Mouse (Mus musculus): ENCODE results near the gene Dcp1a. TPM values are rescaled to one million over a fixed set of nuclear protein-coding genes. Genes with fewer than 3 reads are reported as not detected.

Dcp1a gene
- polyA plus RNA-seq, 1 experiment from 2014 or later = 5.2 TPM

- Histone ChIP-seq H3K27ac (replicated peaks) (no peak overlapping the region), H3K9ac (ENCODE audit: low read length) (no peak overlapping the region), H3K36me3 (ENCODE audit: control insufficient read depth, insufficient read depth, low read length) (no peaks in the 10 kb centered on the region), H3K4me1 (replicated peaks; ENCODE audit: control insufficient read depth, insufficient read depth) (no peaks in the 10 kb centered on the region), H3K27me3 (ENCODE audit: control insufficient read depth, insufficient read depth, low read length) (no peaks in the 10 kb centered on the region), H3K9me3 (ENCODE audit: control insufficient read depth, low read length) (no peaks in the 10 kb centered on the region), H3K4me2 (replicated peaks; ENCODE audit: low read depth) (no peak overlapping the region), H3K4me3 (ENCODE audit: low read depth, low read length) (no peak overlapping the region)
- ATAC-seq (ENCODE audit: low FRiP score, low TSS enrichment) (no peak), DNase-seq (ENCODE audit: low spot score) (no peak)
- WGBS = 53% methylated on average over 5 of the region's 5 CpGs
- TF ChIP-seq EP300 (optimal IDR thresholded peaks at IDR 0.05) = no peak
- no peak for TF ChIP-seq CTCF (IDR thresholded peaks at IDR 0.05; ENCODE audit: low read depth)
Observed at GRCm38 (mm10) chr14:30473605-30474004, 5.7 kb upstream of the Dcp1a start.

GRCm38 (mm10) chr14:30474416-30474815, 4.9 kb upstream of the Dcp1a start:
- TF ChIP-seq CTCF (IDR thresholded peaks at IDR 0.05; ENCODE audit: low read depth) = no peak
- TF ChIP-seq EP300 (optimal IDR thresholded peaks at IDR 0.05) = no peak
- H3K4me3 ChIP-seq (ENCODE audit: low read depth, low read length) = no peak overlapping the region
- no peak overlapping the region for H3K9ac ChIP-seq (ENCODE audit: low read length)
- H3K4me2 ChIP-seq (replicated peaks; ENCODE audit: low read depth) = no peak overlapping the region
- ATAC-seq (ENCODE audit: low FRiP score, low TSS enrichment) (no peak), DNase-seq (ENCODE audit: low spot score) (no peak)
- no peaks in the 10 kb centered on the region for H3K4me1 ChIP-seq (replicated peaks; ENCODE audit: control insufficient read depth, insufficient read depth)
- H3K27me3 ChIP-seq (ENCODE audit: control insufficient read depth, insufficient read depth, low read length) = no peaks in the 10 kb centered on the region
- 78% methylated on average over 6 of the region's 6 CpGs for WGBS
- H3K27ac ChIP-seq (replicated peaks) = no peak overlapping the region
- H3K36me3 ChIP-seq (ENCODE audit: control insufficient read depth, insufficient read depth, low read length) = no peaks in the 10 kb centered on the region
- H3K9me3 ChIP-seq (ENCODE audit: control insufficient read depth, low read length) = no peaks in the 10 kb centered on the region

DNA sequence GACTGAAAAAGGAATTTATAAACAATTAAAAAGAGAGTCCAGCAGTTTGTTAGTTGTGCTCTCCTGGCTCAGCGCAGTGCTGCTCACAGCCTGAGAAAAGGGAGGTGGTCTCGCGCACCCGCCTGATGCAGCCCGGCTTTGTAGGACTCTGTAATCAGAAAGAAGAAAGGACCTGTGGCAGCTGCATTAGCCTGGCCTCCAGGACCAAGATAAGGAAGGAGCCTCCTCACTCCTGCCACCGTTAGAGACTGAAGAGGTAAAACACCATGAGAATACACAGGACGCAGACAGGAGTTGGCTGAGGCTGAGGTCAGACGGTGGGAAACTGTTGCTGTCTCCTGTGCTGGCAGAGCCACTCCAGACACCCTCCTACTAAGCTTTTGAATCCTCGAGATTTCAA, 12.0 kb downstream of the Dcp1a start, which contains the start of gene Cacna1d:
Gene Cacna1d (minus strand): TSS at position 114 of the 400 bp plus-strand sequence.
- whole genome bisulfite sequencing = 60% methylated on average over 9 of the region's 9 CpGs
- Histone ChIP-seq H3K9me3 (ENCODE audit: control insufficient read depth, low read length) (no peaks in the 10 kb centered on the region), H3K27me3 (ENCODE audit: control insufficient read depth, insufficient read depth, low read length) (no peaks in the 10 kb centered on the region), H3K4me1 (replicated peaks; ENCODE audit: control insufficient read depth, insufficient read depth) (no peaks in the 10 kb centered on the region), H3K36me3 (ENCODE audit: control insufficient read depth, insufficient read depth, low read length) (peaks cover 6% of the 10 kb centered on the region; the same call in 1 of the 2 replicates), H3K4me2 (replicated peaks; ENCODE audit: low read depth) (no peak within 1 kb of the TSS), H3K9ac (ENCODE audit: low read length) (no peak within 1 kb of the TSS), H3K4me3 (ENCODE audit: low read depth, low read length) (no peak within 1 kb of the TSS), H3K27ac (replicated peaks) (no peak within 1 kb of the TSS)
- TF ChIP-seq EP300 (optimal IDR thresholded peaks at IDR 0.05) (no peak), CTCF (IDR thresholded peaks at IDR 0.05; ENCODE audit: low read depth) (no peak)
- DNase-seq (ENCODE audit: low spot score) (no peak), ATAC-seq (ENCODE audit: low FRiP score, low TSS enrichment) (no peak)

GRCm38 (mm10) chr14:30493276-30493675, 13.9 kb downstream of the Dcp1a start:
- no peaks in the 10 kb centered on the region for H3K4me1 ChIP-seq (replicated peaks; ENCODE audit: control insufficient read depth, insufficient read depth)
- ATAC-seq (ENCODE audit: low FRiP score, low TSS enrichment) (no peak), DNase-seq (ENCODE audit: low spot score) (no peak)
- H3K27ac ChIP-seq (replicated peaks) = no peak overlapping the region
- no peak overlapping the region for H3K9ac ChIP-seq (ENCODE audit: low read length)
- no peak for TF ChIP-seq EP300 (optimal IDR thresholded peaks at IDR 0.05)
- no peak for TF ChIP-seq CTCF (IDR thresholded peaks at IDR 0.05; ENCODE audit: low read depth)
- no peaks in the 10 kb centered on the region for H3K9me3 ChIP-seq (ENCODE audit: control insufficient read depth, low read length)
- WGBS = 33% methylated on average over 1 of the region's 1 CpGs
- no peak overlapping the region for H3K4me3 ChIP-seq (ENCODE audit: low read depth, low read length)
- no peak overlapping the region; the same call in 1 of the 2 replicates for H3K4me2 ChIP-seq (replicated peaks; ENCODE audit: low read depth)
- H3K27me3 ChIP-seq (ENCODE audit: control insufficient read depth, insufficient read depth, low read length) = no peaks in the 10 kb centered on the region
- no peaks in the 10 kb centered on the region for H3K36me3 ChIP-seq (ENCODE audit: control insufficient read depth, insufficient read depth, low read length)

DNA sequence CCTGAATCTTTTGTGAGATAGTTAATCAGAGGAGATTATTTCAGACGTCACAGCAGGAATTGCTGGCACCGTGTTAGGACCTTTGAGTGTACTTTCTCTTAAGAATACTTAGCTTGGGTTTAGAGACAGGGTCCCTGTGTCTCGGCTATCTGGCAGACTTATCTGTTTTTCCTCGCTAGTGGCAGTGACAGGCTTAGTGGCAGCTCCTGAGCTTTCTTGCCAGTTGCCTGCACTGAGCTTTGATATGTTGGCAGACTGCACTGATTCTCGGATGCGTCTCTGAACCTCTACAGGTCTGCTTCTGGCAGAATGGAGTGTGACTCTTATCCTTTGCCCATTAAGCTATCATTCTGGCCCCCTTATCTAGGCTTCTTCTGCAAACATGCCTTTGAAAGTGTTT, 15.7 kb downstream of the Dcp1a start:
- no peaks in the 10 kb centered on the region for H3K4me1 ChIP-seq (replicated peaks; ENCODE audit: control insufficient read depth, insufficient read depth)
- ATAC-seq (ENCODE audit: low FRiP score, low TSS enrichment) = no peak
- no peak overlapping the region for H3K27ac ChIP-seq (replicated peaks)
- 0 out of 2 replicates have a peak, but pooled peaks cover 2% of the 10 kb centered on the region for H3K36me3 ChIP-seq (ENCODE audit: control insufficient read depth, insufficient read depth, low read length)
- H3K4me2 ChIP-seq (replicated peaks; ENCODE audit: low read depth) = no peak overlapping the region
- H3K4me3 ChIP-seq (ENCODE audit: low read depth, low read length) = no peak overlapping the region
- H3K9me3 ChIP-seq (ENCODE audit: control insufficient read depth, low read length) = no peaks in the 10 kb centered on the region
- 39% methylated on average over 6 of the region's 6 CpGs for WGBS
- no peak overlapping the region for H3K9ac ChIP-seq (ENCODE audit: low read length)
- no peak for DNase-seq (ENCODE audit: low spot score)
- TF ChIP-seq CTCF (IDR thresholded peaks at IDR 0.05; ENCODE audit: low read depth) (no peak), EP300 (optimal IDR thresholded peaks at IDR 0.05) (no peak)
- no peaks in the 10 kb centered on the region for H3K27me3 ChIP-seq (ENCODE audit: control insufficient read depth, insufficient read depth, low read length)

DNA sequence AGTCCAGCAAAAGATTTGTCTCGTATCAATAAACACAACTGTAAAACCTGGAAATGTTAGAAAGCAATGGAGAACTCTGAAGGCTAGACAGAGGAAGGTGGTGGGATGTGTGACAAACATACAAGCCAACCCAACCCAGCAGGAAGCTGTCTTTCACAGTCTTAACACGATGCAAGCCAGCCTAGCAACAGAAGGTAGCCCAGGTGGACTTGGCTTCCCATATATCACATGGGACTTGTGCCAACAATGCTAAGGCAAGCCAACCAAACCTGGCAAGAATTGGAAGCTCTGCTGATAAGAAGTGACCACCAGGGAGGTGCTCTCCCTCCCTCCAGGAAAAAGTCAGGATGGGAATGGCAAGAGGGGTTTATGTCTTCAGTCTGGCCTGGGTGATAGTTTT, 18.9 kb downstream of the Dcp1a start:
- ATAC-seq (ENCODE audit: low FRiP score, low TSS enrichment) (no peak), DNase-seq (ENCODE audit: low spot score) (no peak)
- H3K4me1 ChIP-seq (replicated peaks; ENCODE audit: control insufficient read depth, insufficient read depth) = no peaks in the 10 kb centered on the region
- H3K27me3 ChIP-seq (ENCODE audit: control insufficient read depth, insufficient read depth, low read length) = no peaks in the 10 kb centered on the region
- no peak for TF ChIP-seq EP300 (optimal IDR thresholded peaks at IDR 0.05)
- no peak for TF ChIP-seq CTCF (IDR thresholded peaks at IDR 0.05; ENCODE audit: low read depth)
- H3K9ac ChIP-seq (ENCODE audit: low read length) = no peak overlapping the region
- H3K4me3 ChIP-seq (ENCODE audit: low read depth, low read length) = no peak overlapping the region
- 0 out of 2 replicates have a peak, but pooled peaks cover 2% of the 10 kb centered on the region for H3K36me3 ChIP-seq (ENCODE audit: control insufficient read depth, insufficient read depth, low read length)
- WGBS = 82% methylated on average over 2 of the region's 2 CpGs
- no peak overlapping the region for H3K4me2 ChIP-seq (replicated peaks; ENCODE audit: low read depth)
- H3K9me3 ChIP-seq (ENCODE audit: control insufficient read depth, low read length) = no peaks in the 10 kb centered on the region
- no peak overlapping the region for H3K27ac ChIP-seq (replicated peaks)
